Mouse (Mus musculus) adrenal gland, adult 8-10 months (tissue): ENCODE data around the gene Mst1. TPM values are rescaled to one million over a fixed set of nuclear protein-coding genes. Genes with fewer than 3 reads are reported as not detected.

Source experiments
- DNase-seq: peaks from one replicate; pipeline ENCODE4 v3.0.0; 2022
- microRNA-seq, 2 experiments: library from miRNA; unstranded; fragments of <30 nt; microRNA quantifications; one replicate each; pipeline ENCODE4 v1.2.0; 2022
- total RNA-seq, 4 experiments: library from RNA; stranded (reverse); gene quantifications; 2 replicates each; pipeline ENCODE4 v1.2.4; 2022

Mst1 gene
- total RNA-seq, 4 experiments from 2014 or later = 0.10 TPM; not detected in 3

- DNase-seq = no peak
These were observed 52.1 kb downstream of the Mst1 start for GRCm38 (mm10) chr9:108132373-108132772.

GRCm38 (mm10) chr9:108133478-108133877 is 53.2 kb downstream of the Mst1 start:
- DNase-seq = no peak

Small RNAs within 50 kb of the gene (microRNA-seq; reads per million reads assigned to microRNA genes)
- gene Gm47303 = 0 reads per million in 2 experiments
- 0 reads per million in 2 experiments for gene Mir7088

Other genes with a start within 250 kb of the Mst1 start
- 10 to 100 TPM; 51.7 to 91.6 (median 58.9) TPM for gene Rbm6, start 207.2 kb upstream of the Mst1 start, total RNA-seq
- gene Mon1a, start 192.3 kb upstream of the Mst1 start, total RNA-seq = 10 to 100 TPM; 19.5 to 22.1 (median 20.1) TPM
- gene Mst1r, start 173.6 kb upstream of the Mst1 start, total RNA-seq = 10 to 100 TPM; 10.3 to 28.6 (median 17.9) TPM
- gene Actl11, start 152.0 kb upstream of the Mst1 start, total RNA-seq = not detected
- gene Camkv, start 144.8 kb upstream of the Mst1 start, total RNA-seq = 10 to 100 TPM in 2 of 4 experiments, 1 to 10 TPM in 2; 6.4 to 11.1 (median 9.7) TPM
- 1 to 10 TPM; 2.2 to 7.0 (median 4.2) TPM for gene Traip, start 130.3 kb upstream of the Mst1 start, total RNA-seq
- gene Uba7, start 104.9 kb upstream of the Mst1 start, total RNA-seq = 10 to 100 TPM; 17.4 to 48.9 (median 25.9) TPM
- under 1 TPM in 3 of 4 experiments, not detected in 1; 0.32 to 0.43 (median 0.37) TPM for gene Gm20661, start 97.4 kb upstream of the Mst1 start, total RNA-seq
- gene Inka1, start 94.6 kb upstream of the Mst1 start, total RNA-seq = 1 to 10 TPM; 4.7 to 6.0 (median 5.0) TPM
- gene Cdhr4, start 87.9 kb upstream of the Mst1 start, total RNA-seq = 1 to 10 TPM in 2 of 4 experiments, under 1 TPM in 2; 0.66 to 1.3 (median 1.0) TPM
- gene Gm20662, start 84.1 kb upstream of the Mst1 start, total RNA-seq = 1 to 10 TPM in 3 of 4 experiments, not detected in 1; 3.8 to 7.4 (median 4.0) TPM
- 100 to 1,000 TPM; 138 to 184 (median 167) TPM for gene Ip6k1, start 77.9 kb upstream of the Mst1 start, total RNA-seq
- gene Gmppb, start 31.2 kb upstream of the Mst1 start, total RNA-seq = 10 to 100 TPM; 23.5 to 31.6 (median 28.2) TPM
- gene Amigo3, start 27.3 kb upstream of the Mst1 start, total RNA-seq = 1 to 10 TPM; 2.4 to 6.6 (median 4.1) TPM
- 100 to 1,000 TPM in 1 of 4 experiments, 10 to 100 TPM in 3; 68.2 to 108 (median 86.5) TPM for gene Rnf123, start 2.9 kb downstream of the Mst1 start, total RNA-seq
- gene Apeh, start 14.2 kb downstream of the Mst1 start, total RNA-seq = 100 to 1,000 TPM; 104 to 125 (median 109) TPM
- gene Bsn, start 109.9 kb downstream of the Mst1 start, total RNA-seq = 1 to 10 TPM; 3.7 to 6.8 (median 6.4) TPM
- gene Dag1, start 183.5 kb downstream of the Mst1 start, total RNA-seq = 100 to 1,000 TPM; 134 to 165 (median 148) TPM
- gene Nicn1, start 210.0 kb downstream of the Mst1 start, total RNA-seq = 10 to 100 TPM; 29.5 to 49.1 (median 41.4) TPM
- gene Amt, start 216.4 kb downstream of the Mst1 start, total RNA-seq = 10 to 100 TPM in 2 of 4 experiments, 1 to 10 TPM in 2; 3.8 to 10.9 (median 7.1) TPM
- gene Rhoa, start 225.7 kb downstream of the Mst1 start, total RNA-seq = 100 to 1,000 TPM; 307 to 342 (median 321) TPM
- gene Tcta, start 225.7 kb downstream of the Mst1 start, total RNA-seq = 10 to 100 TPM; 56.0 to 68.0 (median 62.2) TPM